Mouse (Mus musculus): ENCODE results near the gene Midn. TPM values are rescaled to one million over a fixed set of nuclear protein-coding genes. Genes with fewer than 3 reads are reported as not detected.

Midn gene
- polyA plus RNA-seq, 1 experiment from 2014 or later, result 23.2 TPM

GRCm38 (mm10) chr10:80156002-80156751 is 8.1 kb downstream of the Midn start:
- no peaks in the 10 kb centered on the region for H3K27me3 ChIP-seq
- no peak overlapping the region for H3K4me3 ChIP-seq
- H3K9ac ChIP-seq, result peak overlapping the region; percentile 40
- H3K4me1 ChIP-seq, result peaks cover 93% of the 10 kb centered on the region
- 86% methylated on average over 29 of the region's 29 CpGs for WGBS
- H3K4me2 ChIP-seq (replicated peaks), result no peak overlapping the region
- peaks cover 65% of the 10 kb centered on the region for H3K36me3 ChIP-seq
- H3K27ac ChIP-seq, result peak overlapping the region; percentile 88; the same call in 1 of the 2 replicates
- no peaks in the 10 kb centered on the region for H3K9me3 ChIP-seq
- ATAC-seq (ENCODE audit: low FRiP score, low read depth), result no peak

- no peak overlapping the region for H3K4me3 ChIP-seq
These were observed 8.6 kb downstream of the Midn start for GRCm38 (mm10) chr10:80156752-80157053.

GRCm38 (mm10) chr10:80157141-80157929 is 9.3 kb downstream of the Midn start:
- no peak for ATAC-seq (ENCODE audit: low FRiP score, low read depth)
- Histone ChIP-seq H3K36me3 (peaks cover 53% of the 10 kb centered on the region), H3K9me3 (no peaks in the 10 kb centered on the region), H3K27me3 (no peaks in the 10 kb centered on the region), H3K9ac (0 out of 2 replicates have a peak overlapping the region, but pooled peaks have one; percentile 40), H3K4me2 (replicated peaks) (peak overlapping the region; percentile 75; the same call in 1 of the 2 replicates), H3K4me1 (peaks cover 95% of the 10 kb centered on the region), H3K27ac (peak overlapping the region; percentile 88), H3K4me3 (0 out of 2 replicates have a peak overlapping the region, but pooled peaks have one; percentile 6)
- 67% methylated on average over 15 of the region's 15 CpGs for WGBS

More at GRCm38 (mm10) chr10:80156752-80157053, 8.6 kb downstream of the Midn start:
- no peak for ATAC-seq (ENCODE audit: low FRiP score, low read depth)
- Histone ChIP-seq H3K4me2 (replicated peaks) (no peak overlapping the region), H3K27ac (peak overlapping the region; percentile 88; the same call in 1 of the 2 replicates), H3K9me3 (no peaks in the 10 kb centered on the region), H3K27me3 (no peaks in the 10 kb centered on the region), H3K4me1 (peaks cover 95% of the 10 kb centered on the region), H3K36me3 (peaks cover 60% of the 10 kb centered on the region), H3K9ac (peak overlapping the region; percentile 40; the same call in 1 of the 2 replicates)
- WGBS, result 56% methylated on average over 7 of the region's 7 CpGs

- Histone ChIP-seq H3K9me3 (no peaks in the 10 kb centered on the region), H3K9ac (peak overlapping the region; percentile 31; the same call in 1 of the 2 replicates), H3K4me3 (peak overlapping the region; percentile 45), H3K36me3 (peaks cover 42% of the 10 kb centered on the region), H3K4me1 (peaks cover 91% of the 10 kb centered on the region), H3K4me2 (replicated peaks) (peak overlapping the region; percentile 75), H3K27ac (peak overlapping the region; percentile 88), H3K27me3 (no peaks in the 10 kb centered on the region)
- 7% methylated on average over 18 of the region's 18 CpGs for WGBS
- no peak for ATAC-seq (ENCODE audit: low FRiP score, low read depth)
These were observed 10.4 kb downstream of the Midn start for GRCm38 (mm10) chr10:80158307-80158986.

GRCm38 (mm10) chr10:80159021-80159560 is 11.0 kb downstream of the Midn start:
- WGBS, result 9% methylated on average over 12 of the region's 12 CpGs
- peaks cover 36% of the 10 kb centered on the region for H3K36me3 ChIP-seq
- peak overlapping the region; percentile 75 for H3K4me2 ChIP-seq (replicated peaks)
- no peaks in the 10 kb centered on the region for H3K9me3 ChIP-seq
- H3K27ac ChIP-seq, result peak overlapping the region; percentile 88
- H3K4me1 ChIP-seq, result peaks cover 90% of the 10 kb centered on the region
- no peak; the same call in 1 of the 2 replicates for ATAC-seq (ENCODE audit: low FRiP score, low read depth)
- peak overlapping the region; percentile 45 for H3K4me3 ChIP-seq
- no peaks in the 10 kb centered on the region for H3K27me3 ChIP-seq
- peak overlapping the region; percentile 31; the same call in 1 of the 2 replicates for H3K9ac ChIP-seq

GRCm38 (mm10) chr10:80159561-80160454 is 11.7 kb downstream of the Midn start:
- H3K9me3 ChIP-seq, result no peaks in the 10 kb centered on the region
- H3K4me1 ChIP-seq, result peaks cover 90% of the 10 kb centered on the region
- under 1% methylated on average over 55 of the region's 55 CpGs for WGBS
- H3K27ac ChIP-seq, result peak overlapping the region; percentile 94
- peak overlapping the region; percentile 31 for H3K9ac ChIP-seq
- H3K4me2 ChIP-seq (replicated peaks), result peak overlapping the region; percentile 75
- no peaks in the 10 kb centered on the region for H3K27me3 ChIP-seq
- peak; percentile 77 for ATAC-seq (ENCODE audit: low FRiP score, low read depth)
- H3K4me3 ChIP-seq, result peak overlapping the region; percentile 45
- peaks cover 29% of the 10 kb centered on the region for H3K36me3 ChIP-seq

GRCm38 (mm10) chr10:80160455-80161371 is 12.6 kb downstream of the Midn start:
- Histone ChIP-seq H3K4me3 (peak overlapping the region; percentile 45), H3K4me1 (peaks cover 88% of the 10 kb centered on the region), H3K4me2 (replicated peaks) (peak overlapping the region; percentile 75), H3K36me3 (peaks cover 20% of the 10 kb centered on the region), H3K9ac (peak overlapping the region; percentile 62), H3K27ac (peak overlapping the region; percentile 94), H3K27me3 (no peaks in the 10 kb centered on the region), H3K9me3 (no peaks in the 10 kb centered on the region)
- no peak for ATAC-seq (ENCODE audit: low FRiP score, low read depth)
- 2% methylated on average over 33 of the region's 33 CpGs for WGBS

GRCm38 (mm10) chr10:80161522-80162242 is 13.6 kb downstream of the Midn start:
- Histone ChIP-seq H3K9me3 (no peaks in the 10 kb centered on the region), H3K4me1 (peaks cover 85% of the 10 kb centered on the region), H3K27me3 (no peaks in the 10 kb centered on the region), H3K27ac (peak overlapping the region; percentile 94), H3K9ac (peak overlapping the region; percentile 62; the same call in 1 of the 2 replicates), H3K36me3 (peaks cover 10% of the 10 kb centered on the region), H3K4me2 (replicated peaks) (peak overlapping the region; percentile 75), H3K4me3 (peak overlapping the region; percentile 45)
- WGBS, result 12% methylated on average over 7 of the region's 7 CpGs
- ATAC-seq (ENCODE audit: low FRiP score, low read depth), result peak; percentile 12

- Histone ChIP-seq H3K4me1 (peaks cover 85% of the 10 kb centered on the region), H3K4me3 (no peak overlapping the region), H3K27ac (peak overlapping the region; percentile 94; the same call in 1 of the 2 replicates), H3K4me2 (replicated peaks) (peak overlapping the region; percentile 1; the same call in 1 of the 2 replicates), H3K36me3 (peaks cover 5% of the 10 kb centered on the region), H3K9me3 (no peaks in the 10 kb centered on the region), H3K9ac (no peak overlapping the region), H3K27me3 (no peaks in the 10 kb centered on the region)
- WGBS, result 78% methylated on average over 3 of the region's 3 CpGs
- ATAC-seq (ENCODE audit: low FRiP score, low read depth), result no peak
These were observed 14.2 kb downstream of the Midn start for GRCm38 (mm10) chr10:80162243-80162608.
